Mouse (Mus musculus) T-helper 17 cell (primary cell): ENCODE data around the gene Ms4a5.

Experiments used
- in situ Hi-C, 2 experiments: fragments of 300-600 bp; cut with MboI, MseI; formaldehyde crosslinking; loops; 1 replicate in 1 of 2; 2 replicates in 1 of 2; pipeline ENCODE4 v1.15.1; 2025; ENCODE audit warnings: high pct_unique_total_duplicates in 2 of 2

Gene Ms4a5

DNA sequence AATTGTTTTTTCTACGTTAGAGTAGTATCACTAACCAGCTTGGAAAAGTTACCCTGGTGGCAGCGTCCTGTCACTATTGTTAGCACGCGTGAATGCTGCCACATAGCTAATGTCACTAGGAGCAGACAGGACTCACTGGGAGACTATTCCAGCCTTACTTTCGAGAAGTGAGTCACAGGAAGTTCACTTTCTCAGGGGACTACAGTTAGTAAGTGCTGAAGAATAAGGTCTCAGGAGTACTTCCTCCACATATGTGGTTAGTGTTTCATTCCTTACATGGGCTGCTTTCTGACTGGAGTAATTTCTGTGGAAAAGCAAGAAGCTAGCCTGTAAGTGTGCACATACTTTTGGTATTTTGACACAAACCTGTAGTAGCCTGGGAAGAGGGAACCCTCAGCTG is 49.4 kb downstream of the Ms4a5 start:
- in situ Hi-C loops: no loop called here

DNA sequence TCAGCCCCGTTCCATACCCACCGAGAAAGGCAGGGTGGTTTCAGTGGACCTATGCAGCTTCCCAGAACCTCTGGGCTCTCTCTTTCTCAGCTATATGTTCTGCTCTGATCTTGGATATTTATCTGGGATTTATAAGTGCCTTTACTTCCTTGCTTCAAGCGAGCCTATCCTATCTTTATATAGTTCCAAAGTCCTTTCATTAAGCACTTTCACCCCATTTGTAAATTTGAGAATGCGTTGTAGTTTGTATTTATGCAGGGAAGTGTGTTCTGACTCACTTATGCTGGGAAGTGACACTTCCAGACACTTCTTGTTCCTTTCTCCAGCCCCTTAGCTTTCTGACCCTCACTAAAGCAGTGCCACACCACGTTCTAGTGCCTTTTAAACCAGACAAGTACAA is 51.3 kb downstream of the Ms4a5 start, which contains the start of gene Ms4a12:
Gene Ms4a12, minus strand, starts transcription at position 101 of the 400 bp plus-strand sequence.
- in situ Hi-C loops: no loop called here
